24 mouse cellular contexts compared by ENCODE assay signal in genomic region chr5:35600233-35600632, GRCm38 (mm10). TPM values are rescaled to one million over a fixed set of nuclear protein-coding genes. Genes with fewer than 3 reads are reported as not detected.
DNase-seq lines count a peak whose midpoint lies in the region; ATAC-seq and TF ChIP-seq lines count a peak whose summit lies in the region.
"Had no signal": no experiment of that assay in that cellular context is flagged by ENCODE, and none has a peak within 500 bp of the region (broad histone marks: within the 10 kb centered on the region; RNA-seq: fewer than 3 reads in every experiment).

No protein-coding gene starts in this region.

- H3K9me3 ChIP-seq in heart, embryonic 16.5 days (replicated peaks; ENCODE audit: control insufficient read depth, low read length): 0 out of 2 replicates have a peak, but pooled peaks cover 3% of the 10 kb centered on the region
- H3K9me3 ChIP-seq in lung, postnatal 0 days (ENCODE audit: low read length): no peaks in the 10 kb centered on the region
- H3K9me3 ChIP-seq: embryonic facial prominence, embryonic 15.5 days; heart, embryonic 13.5 days had no signal

- 56% methylated on average over 11 of the region's 11 CpGs for WGBS in heart, embryonic 16.5 days
- 73% methylated on average over 11 of the region's 11 CpGs for WGBS in lung, postnatal 0 days

- no peak overlapping the region for H3K4me2 ChIP-seq in heart, embryonic 16.5 days (ENCODE audit: low read depth, low read length)
- H3K4me2 ChIP-seq in lung, postnatal 0 days (replicated peaks; ENCODE audit: low read depth, low read length): no peak overlapping the region
- H3K4me2 ChIP-seq: embryonic facial prominence, embryonic 12.5 days; embryonic facial prominence, embryonic 15.5 days; heart, embryonic 13.5 days; hindbrain, embryonic 14.5 days had no signal

- 0 out of 2 replicates have a peak, but pooled peaks have one; percentile 14 for ATAC-seq in heart, embryonic 16.5 days (replicated peaks; ENCODE audit: extremely low read depth, insufficient read depth, low FRiP score)
- peak; percentile 29 for ATAC-seq in lung, postnatal 0 days
- ATAC-seq: CD4-positive, CD25-positive, alpha-beta regulatory T cell, adult 4 months; forebrain, embryonic 14.5 days; forebrain, postnatal 0 days; hindbrain, postnatal 0 days; inflammation-experienced regulatory T-cells, adult 6 months; intestine, embryonic 16.5 days had no signal

- H3K27ac ChIP-seq in heart, embryonic 16.5 days (ENCODE audit: low read length): no peak overlapping the region
- H3K27ac ChIP-seq in lung, postnatal 0 days (ENCODE audit: low read length): no peak overlapping the region
- H3K27ac ChIP-seq: embryonic facial prominence, embryonic 12.5 days; embryonic facial prominence, embryonic 15.5 days; heart, embryonic 13.5 days; hindbrain, embryonic 14.5 days; hindbrain, postnatal 0 days had no signal

- H3K9ac ChIP-seq in heart, embryonic 16.5 days (ENCODE audit: low read length): 0 out of 2 replicates have a peak overlapping the region, but pooled peaks have one; percentile 18
- H3K9ac ChIP-seq in lung, postnatal 0 days (replicated peaks; ENCODE audit: low read depth): no peak overlapping the region
- H3K9ac ChIP-seq: embryonic facial prominence, embryonic 12.5 days; embryonic facial prominence, embryonic 15.5 days; forebrain, postnatal 0 days; heart, embryonic 13.5 days; hindbrain, embryonic 14.5 days had no signal

- no peak overlapping the region for H3K4me3 ChIP-seq in heart, embryonic 16.5 days (ENCODE audit: low read length)
- H3K4me3 ChIP-seq in lung, postnatal 0 days (ENCODE audit: low read depth, low read length): no peak overlapping the region
- H3K4me3 ChIP-seq: embryonic facial prominence, embryonic 12.5 days; embryonic facial prominence, embryonic 15.5 days; heart, embryonic 13.5 days had no signal

- H3K27me3 ChIP-seq in heart, embryonic 16.5 days (ENCODE audit: control insufficient read depth, insufficient read depth, low read length): no peaks in the 10 kb centered on the region
- H3K27me3 ChIP-seq in lung, postnatal 0 days (replicated peaks; ENCODE audit: insufficient read depth, low read length): no peaks in the 10 kb centered on the region
- H3K27me3 ChIP-seq: embryonic facial prominence, embryonic 12.5 days; embryonic facial prominence, embryonic 15.5 days had no signal

- H3K36me3 ChIP-seq in heart, embryonic 16.5 days (ENCODE audit: control insufficient read depth, insufficient read depth): peaks cover 29% of the 10 kb centered on the region
- peaks cover 24% of the 10 kb centered on the region; the same call in 1 of the 2 replicates for H3K36me3 ChIP-seq in lung, postnatal 0 days (ENCODE audit: insufficient read depth, low read length)

- no peak for TF ChIP-seq EP300 in lung, postnatal 0 days (IDR thresholded peaks at IDR 0.05)

- TF ChIP-seq CTCF in lung, postnatal 0 days (IDR thresholded peaks at IDR 0.05): no peak

- H3K4me1 ChIP-seq in heart, embryonic 16.5 days (ENCODE audit: control insufficient read depth, insufficient read depth, low read length): no peaks in the 10 kb centered on the region; the same call in 1 of the 2 replicates
- H3K4me1 ChIP-seq in lung, postnatal 0 days (ENCODE audit: insufficient read depth, low read depth, low read length): peaks cover 11% of the 10 kb centered on the region; the same call in 1 of the 2 replicates
- H3K4me1 ChIP-seq: embryonic facial prominence, embryonic 12.5 days; embryonic facial prominence, embryonic 15.5 days had no signal

- DNase-seq in gastrocnemius, postnatal 25 days: peak; percentile 42
- DNase-seq in gastrocnemius, postnatal 36 days: no peak
- DNase-seq in heart, adult 8-10 months (ENCODE audit: low spot score): no peak
- DNase-seq in lung, postnatal 0 days (ENCODE audit: low spot score): no peak
- no peak for DNase-seq in lung, postnatal 25 days (ENCODE audit: low spot score)
- DNase-seq: adrenal gland, adult 2 months; adrenal gland, postnatal 14 days; cerebellum, adult 11 months; cerebellum, adult 2 months; cerebellum, adult 9-11 months; cerebellum, postnatal 25 days; forebrain, postnatal 0 days; heart, adult 11 months; kidney, adult 18-20 months had no signal

- intact Hi-C loops in gastrocnemius, postnatal 36 days (cut with DNase I): no loop called here

RNA-seq across cellular contexts. Expression of gene Acox3, which starts 17.4 kb away (rescaled TPM):
- total RNA-seq in gastrocnemius, postnatal 25 days (2021): 10 to 100 TPM; 16.4 to 18.9 TPM
- total RNA-seq in gastrocnemius, postnatal 36 days (2021): 10 to 100 TPM; 16.5 to 17.8 TPM
- polyA plus RNA-seq in heart, embryonic 16.5 days (2015; fragmentation: Nextera tagmentation; extraction: Ambion mirVana): 11.2 and 12.4 TPM in 2 replicates
- total RNA-seq in heart, adult 8-10 months (2022): 10 to 100 TPM; 21.9 to 32.0 (median 26.4) TPM
- polyA plus RNA-seq in lung, postnatal 0 days (2015; fragmentation: Nextera tagmentation; extraction: Ambion mirVana): 15.0 and 15.9 TPM in 2 replicates

RNA-seq across cellular contexts. Expression of gene Trmt44, which starts 25.4 kb away (rescaled TPM):
- 1 to 10 TPM; 1.5 to 1.6 TPM for total RNA-seq in gastrocnemius, postnatal 25 days (2021)
- 1 to 10 TPM; 1.4 to 1.5 TPM for total RNA-seq in gastrocnemius, postnatal 36 days (2021)
- 5.3 and 5.6 TPM in 2 replicates for polyA plus RNA-seq in heart, embryonic 16.5 days (2015; fragmentation: Nextera tagmentation; extraction: Ambion mirVana)
- 1 to 10 TPM; 1.7 to 2.1 (median 2.0) TPM for total RNA-seq in heart, adult 8-10 months (2022)
- polyA plus RNA-seq in lung, postnatal 0 days (2015; fragmentation: Nextera tagmentation; extraction: Ambion mirVana): 3.4 and 4.4 TPM in 2 replicates
